Mouse (Mus musculus): Measurements from ENCODE around the gene Enho. TPM values are rescaled to one million over a fixed set of nuclear protein-coding genes. Genes with fewer than 3 reads are reported as not detected.

Gene Enho
- polyA plus RNA-seq, 1 experiment: 97.6 TPM

DNA sequence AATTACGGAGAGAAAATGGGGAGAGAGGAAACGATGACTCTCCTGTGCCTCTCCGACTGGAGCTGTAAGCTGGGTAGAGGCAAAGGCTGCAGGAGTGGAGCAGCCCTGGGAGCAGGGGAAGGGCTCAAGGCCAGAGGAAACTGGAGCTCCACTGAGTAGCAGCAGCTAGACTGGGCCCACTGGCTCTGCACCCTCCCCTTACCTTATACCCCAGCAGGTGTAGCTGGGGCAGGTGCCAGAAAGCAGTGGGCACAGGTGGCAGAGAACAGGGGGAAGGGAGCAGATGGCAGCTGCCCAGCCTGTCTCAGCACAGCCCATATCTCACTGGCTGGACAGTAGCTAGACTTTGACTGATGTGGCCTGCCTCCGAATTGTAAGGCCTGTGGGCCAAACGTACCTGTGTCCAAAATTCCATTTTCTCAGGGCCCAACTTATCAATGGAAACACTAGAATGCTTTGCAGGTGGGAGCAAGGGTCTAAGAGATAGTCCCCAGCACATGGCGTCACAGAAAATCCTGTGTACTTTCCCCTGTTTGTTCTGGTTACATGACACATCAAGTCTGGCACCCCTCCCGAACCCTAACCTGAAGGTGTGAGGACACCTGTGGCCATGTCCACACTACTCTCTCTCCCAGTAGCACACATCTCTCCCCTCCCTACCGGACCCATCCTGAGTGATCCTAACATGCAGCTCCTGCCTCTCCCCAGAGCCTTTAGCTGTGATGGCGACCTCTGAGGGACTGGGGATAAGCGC, 3.1 kb downstream of the Enho start:
- H3K27ac ChIP-seq (ENCODE audit: insufficient read depth, low read length): no peak overlapping the region
- H3K4me1 ChIP-seq (ENCODE audit: control insufficient read depth, insufficient read depth, low read length): peaks cover 2% of the 10 kb centered on the region; the same call in 1 of the 2 replicates
- TF ChIP-seq POLR2A (IDR thresholded peaks at IDR 0.05; ENCODE audit: extremely low read depth, insufficient read depth, low read length) (no peak), CTCF (IDR thresholded peaks at IDR 0.05; ENCODE audit: extremely low read depth, insufficient read depth, low read length) (no peak)
- no peak overlapping the region for H3K4me3 ChIP-seq (ENCODE audit: insufficient read depth, low read length)

DNA sequence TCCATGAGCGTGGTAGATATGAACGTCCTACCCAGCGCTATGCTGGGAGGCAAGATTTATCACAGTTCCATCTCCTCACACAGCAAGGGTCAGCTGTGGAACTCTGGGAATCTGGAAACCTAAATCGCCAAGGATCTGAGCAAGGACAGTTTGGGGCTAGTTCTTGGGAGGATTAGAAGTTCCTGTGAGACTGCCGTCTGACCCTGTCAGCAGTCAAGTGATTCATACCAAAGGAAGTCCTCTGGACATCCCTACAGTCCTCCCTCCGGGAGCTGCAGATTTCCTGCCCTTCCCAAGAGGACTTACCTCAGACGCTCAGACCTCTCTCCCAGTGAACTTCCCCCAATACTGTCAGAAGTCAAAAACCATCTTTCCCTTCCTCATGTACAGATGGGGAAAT, 3.8 kb downstream of the Enho start:
- TF ChIP-seq CTCF (IDR thresholded peaks at IDR 0.05; ENCODE audit: extremely low read depth, insufficient read depth, low read length): no peak
- no peak for TF ChIP-seq POLR2A (IDR thresholded peaks at IDR 0.05; ENCODE audit: extremely low read depth, insufficient read depth, low read length)
- Histone ChIP-seq H3K27ac (ENCODE audit: insufficient read depth, low read length) (no peak overlapping the region), H3K4me3 (ENCODE audit: insufficient read depth, low read length) (no peak overlapping the region), H3K4me1 (ENCODE audit: control insufficient read depth, insufficient read depth, low read length) (peaks cover 4% of the 10 kb centered on the region; the same call in 1 of the 2 replicates)

DNA sequence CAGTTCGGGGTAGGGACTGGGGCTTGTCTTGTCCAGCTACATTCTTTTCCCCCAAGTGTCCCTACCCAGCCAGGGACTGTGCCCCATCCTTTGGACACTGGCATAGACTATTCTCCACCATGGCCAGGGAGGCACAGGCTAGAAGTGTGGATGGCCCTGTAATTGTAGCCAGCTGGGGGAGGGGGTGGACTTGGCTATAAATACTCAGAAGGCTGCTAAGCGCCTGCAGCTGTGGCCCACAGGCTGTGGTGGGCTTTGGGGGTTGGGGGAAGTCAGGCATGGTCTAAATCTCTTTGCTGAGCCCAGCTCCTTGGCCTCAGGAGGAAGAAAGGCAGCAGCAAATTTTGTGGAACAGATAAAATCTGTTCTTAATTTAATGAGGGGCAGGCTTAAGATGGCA, 4.2 kb downstream of the Enho start:
- no peak overlapping the region for H3K4me3 ChIP-seq (ENCODE audit: insufficient read depth, low read length)
- no peak overlapping the region for H3K27ac ChIP-seq (ENCODE audit: insufficient read depth, low read length)
- H3K4me1 ChIP-seq (ENCODE audit: control insufficient read depth, insufficient read depth, low read length): peaks cover 4% of the 10 kb centered on the region; the same call in 1 of the 2 replicates
- TF ChIP-seq POLR2A (IDR thresholded peaks at IDR 0.05; ENCODE audit: extremely low read depth, insufficient read depth, low read length): no peak
- no peak for TF ChIP-seq CTCF (IDR thresholded peaks at IDR 0.05; ENCODE audit: extremely low read depth, insufficient read depth, low read length)

DNA sequence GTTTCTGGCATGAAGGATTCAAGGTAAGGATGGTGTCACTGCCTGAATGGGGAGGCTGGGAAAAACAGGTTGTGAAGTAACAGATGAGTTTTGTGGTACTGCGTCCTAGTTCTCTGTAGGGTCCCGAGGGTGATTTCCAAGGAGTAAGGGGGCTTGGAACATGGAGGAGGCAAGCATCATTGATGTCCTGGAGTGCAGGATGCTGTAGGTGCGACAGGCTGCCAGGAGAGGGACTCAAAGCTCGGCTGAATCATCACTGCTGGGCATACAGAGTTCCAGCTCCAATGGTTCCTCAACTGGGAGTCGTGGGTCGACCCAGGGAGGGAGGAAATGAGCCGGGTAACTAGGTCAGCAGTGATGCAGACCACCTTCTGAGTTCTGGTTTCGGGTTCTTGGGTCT, 4.9 kb downstream of the Enho start:
- Histone ChIP-seq H3K27ac (ENCODE audit: insufficient read depth, low read length) (no peak overlapping the region), H3K4me3 (ENCODE audit: insufficient read depth, low read length) (no peak overlapping the region), H3K4me1 (ENCODE audit: control insufficient read depth, insufficient read depth, low read length) (peaks cover 4% of the 10 kb centered on the region; the same call in 1 of the 2 replicates)
- TF ChIP-seq POLR2A (IDR thresholded peaks at IDR 0.05; ENCODE audit: extremely low read depth, insufficient read depth, low read length) (no peak), CTCF (IDR thresholded peaks at IDR 0.05; ENCODE audit: extremely low read depth, insufficient read depth, low read length) (no peak)

DNA sequence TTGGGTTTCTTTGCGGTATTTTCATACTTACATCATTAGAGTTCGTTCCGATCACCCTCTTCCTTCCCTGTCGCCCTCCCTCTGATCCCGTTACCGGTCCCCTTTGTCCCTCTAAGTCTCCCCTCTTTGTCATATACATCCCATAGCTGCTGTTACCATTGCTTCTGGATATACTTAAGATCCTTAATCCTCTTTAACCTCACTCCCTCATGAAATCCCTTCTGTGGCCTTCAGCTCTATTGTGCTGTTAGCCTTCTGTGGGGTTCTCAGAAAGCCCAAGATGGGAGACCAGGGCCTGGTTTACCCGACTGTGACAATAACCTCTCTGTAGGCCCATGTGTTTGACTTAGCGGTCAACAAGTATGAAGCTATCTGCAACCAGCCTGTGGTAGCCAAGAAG, 5.5 kb downstream of the Enho start:
- H3K27ac ChIP-seq (ENCODE audit: insufficient read depth, low read length): no peak overlapping the region
- TF ChIP-seq POLR2A (IDR thresholded peaks at IDR 0.05; ENCODE audit: extremely low read depth, insufficient read depth, low read length): no peak
- TF ChIP-seq CTCF (IDR thresholded peaks at IDR 0.05; ENCODE audit: extremely low read depth, insufficient read depth, low read length): no peak
- H3K4me3 ChIP-seq (ENCODE audit: insufficient read depth, low read length): no peak overlapping the region
- peaks cover 4% of the 10 kb centered on the region; the same call in 1 of the 2 replicates for H3K4me1 ChIP-seq (ENCODE audit: control insufficient read depth, insufficient read depth, low read length)

DNA sequence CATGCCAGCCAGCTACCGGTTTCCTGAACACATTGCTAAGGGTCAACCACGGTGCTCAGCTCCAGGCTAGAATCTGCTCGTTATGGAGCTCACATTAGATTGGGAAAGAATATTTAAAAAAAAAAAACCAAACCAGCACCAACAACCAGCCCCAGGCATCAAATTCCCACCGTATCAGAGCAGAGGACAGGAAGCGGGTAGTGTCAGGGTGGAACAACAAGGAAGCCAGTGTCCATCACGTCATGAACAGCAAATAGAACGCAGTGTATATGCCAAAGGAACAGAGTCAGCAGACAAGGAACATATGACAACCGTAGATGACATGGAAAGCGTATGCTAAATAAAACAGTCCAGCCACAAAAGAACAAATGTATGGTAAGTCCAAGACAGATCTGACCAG, 7.1 kb downstream of the Enho start:
- peaks cover 2% of the 10 kb centered on the region; the same call in 1 of the 2 replicates for H3K4me1 ChIP-seq (ENCODE audit: control insufficient read depth, insufficient read depth, low read length)
- no peak overlapping the region for H3K27ac ChIP-seq (ENCODE audit: insufficient read depth, low read length)
- no peak overlapping the region for H3K4me3 ChIP-seq (ENCODE audit: insufficient read depth, low read length)
- TF ChIP-seq POLR2A (IDR thresholded peaks at IDR 0.05; ENCODE audit: extremely low read depth, insufficient read depth, low read length) (no peak), CTCF (IDR thresholded peaks at IDR 0.05; ENCODE audit: extremely low read depth, insufficient read depth, low read length) (no peak)

DNA sequence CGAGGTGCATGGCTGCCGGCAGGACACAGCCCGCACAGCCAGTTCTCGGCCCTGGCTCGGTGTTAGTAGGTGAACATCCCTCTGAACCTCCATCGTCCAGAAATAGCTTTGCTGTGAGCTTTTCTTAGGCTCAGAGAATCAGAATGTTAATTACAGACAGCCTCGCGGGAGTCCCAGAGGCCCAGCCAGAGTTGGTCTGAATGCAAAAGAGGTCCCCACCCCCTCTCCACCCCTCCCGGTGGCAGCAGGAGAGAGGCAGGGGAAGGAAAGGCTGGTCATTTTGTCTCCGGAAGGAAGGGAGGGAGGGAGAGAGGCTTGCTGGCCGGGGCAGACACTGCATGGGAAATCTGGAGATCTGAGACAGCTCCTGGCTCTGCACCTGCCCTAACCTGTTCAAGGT, 8.7 kb downstream of the Enho start:
- no peak overlapping the region for H3K4me3 ChIP-seq (ENCODE audit: insufficient read depth, low read length)
- TF ChIP-seq POLR2A (IDR thresholded peaks at IDR 0.05; ENCODE audit: extremely low read depth, insufficient read depth, low read length) (peak; percentile 28; the same call in 1 of the 2 replicates), CTCF (IDR thresholded peaks at IDR 0.05; ENCODE audit: extremely low read depth, insufficient read depth, low read length) (no peak)
- H3K4me1 ChIP-seq (ENCODE audit: control insufficient read depth, insufficient read depth, low read length): peaks cover 2% of the 10 kb centered on the region; the same call in 1 of the 2 replicates
- 0 out of 2 replicates have a peak overlapping the region, but pooled peaks have one; percentile 66 for H3K27ac ChIP-seq (ENCODE audit: insufficient read depth, low read length)

DNA sequence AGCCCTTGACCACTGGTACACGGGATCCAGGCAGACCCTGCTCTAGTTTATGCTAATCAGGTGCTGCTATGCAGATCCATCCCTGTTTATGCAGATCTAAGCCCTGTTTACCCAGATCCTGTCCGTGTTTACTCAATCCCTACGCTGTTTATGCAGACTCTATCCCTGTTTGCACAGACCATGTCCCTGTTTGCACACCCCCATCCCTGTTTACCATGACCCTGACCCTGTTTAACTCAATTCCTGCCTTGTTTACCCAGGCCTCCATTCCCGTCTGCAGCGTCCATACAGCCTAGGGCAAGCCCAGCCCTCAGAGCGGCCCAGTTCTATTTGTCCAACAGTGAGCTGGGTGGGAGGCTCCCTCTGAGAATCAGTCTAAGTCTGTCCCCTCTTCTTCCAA, 9.9 kb downstream of the Enho start:
- no peak overlapping the region for H3K27ac ChIP-seq (ENCODE audit: insufficient read depth, low read length)
- TF ChIP-seq POLR2A (IDR thresholded peaks at IDR 0.05; ENCODE audit: extremely low read depth, insufficient read depth, low read length): no peak
- no peak for TF ChIP-seq CTCF (IDR thresholded peaks at IDR 0.05; ENCODE audit: extremely low read depth, insufficient read depth, low read length)
- H3K4me3 ChIP-seq (ENCODE audit: insufficient read depth, low read length): no peak overlapping the region
- H3K4me1 ChIP-seq (ENCODE audit: control insufficient read depth, insufficient read depth, low read length): 0 out of 2 replicates have a peak, but pooled peaks cover 2% of the 10 kb centered on the region

DNA sequence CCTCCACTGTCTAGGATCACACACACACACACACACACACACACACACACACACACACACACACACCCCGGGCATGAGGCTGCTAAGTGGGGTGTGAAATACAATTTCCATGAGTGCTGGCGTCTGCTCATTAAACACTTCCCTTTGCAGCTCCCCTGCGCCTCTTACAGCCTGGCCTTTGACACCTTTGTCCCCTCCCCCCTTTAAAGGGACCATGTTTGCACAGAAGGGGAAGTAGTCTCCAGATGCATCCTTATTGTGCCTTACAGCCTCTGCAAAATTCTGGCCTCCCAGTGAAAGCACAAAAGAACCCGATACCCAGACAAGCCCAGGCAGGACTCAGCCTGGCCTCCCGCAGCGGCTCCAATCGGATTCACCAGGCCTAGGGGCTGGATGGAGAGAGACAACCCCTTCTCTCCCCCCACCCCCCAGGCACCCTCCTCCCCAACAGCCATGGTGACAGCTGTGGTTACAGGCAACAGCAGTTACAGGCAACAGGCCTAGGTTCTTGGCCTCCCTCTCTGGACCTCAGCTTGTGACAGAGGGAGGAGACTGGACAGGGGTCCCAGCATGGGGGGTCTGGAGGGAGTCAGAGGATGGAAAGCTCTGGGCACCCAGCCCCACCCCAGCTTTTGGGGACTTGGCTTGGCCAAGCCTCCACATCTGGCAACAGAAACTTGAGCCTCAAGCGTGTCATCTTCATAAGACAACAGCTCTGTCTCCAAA, 11.8 kb downstream of the Enho start:
- H3K4me1 ChIP-seq (ENCODE audit: control insufficient read depth, insufficient read depth, low read length): 0 out of 2 replicates have a peak, but pooled peaks cover 2% of the 10 kb centered on the region
- no peak overlapping the region for H3K27ac ChIP-seq (ENCODE audit: insufficient read depth, low read length)
- no peak for TF ChIP-seq POLR2A (IDR thresholded peaks at IDR 0.05; ENCODE audit: extremely low read depth, insufficient read depth, low read length)
- TF ChIP-seq CTCF (IDR thresholded peaks at IDR 0.05; ENCODE audit: extremely low read depth, insufficient read depth, low read length): no peak
- no peak overlapping the region for H3K4me3 ChIP-seq (ENCODE audit: insufficient read depth, low read length)

All from cortical plate, adult 2 months (tissue).